Mouse (Mus musculus): Measurements from ENCODE around the gene Cntn4.

The Cntn4 gene

DNA sequence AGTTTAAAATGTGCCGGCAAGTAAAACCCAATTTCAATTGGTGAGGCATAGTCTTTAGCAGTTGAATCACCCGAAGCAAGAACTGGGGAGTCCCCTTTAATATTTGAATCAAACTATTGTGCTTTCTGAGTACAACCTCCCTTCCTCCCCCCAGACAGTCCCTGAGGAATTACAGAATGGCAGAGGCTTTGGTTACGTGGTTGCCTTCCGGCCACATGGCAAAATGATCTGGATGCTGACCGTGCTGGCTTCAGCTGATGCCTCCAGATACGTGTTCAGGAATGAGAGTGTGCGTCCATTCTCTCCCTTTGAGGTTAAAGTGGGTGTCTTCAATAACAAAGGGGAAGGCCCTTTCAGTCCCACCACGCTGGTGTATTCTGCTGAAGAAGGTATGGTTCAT lies 998.1 kb downstream of the Cntn4 start:
- no peak for DNase-seq

DNA sequence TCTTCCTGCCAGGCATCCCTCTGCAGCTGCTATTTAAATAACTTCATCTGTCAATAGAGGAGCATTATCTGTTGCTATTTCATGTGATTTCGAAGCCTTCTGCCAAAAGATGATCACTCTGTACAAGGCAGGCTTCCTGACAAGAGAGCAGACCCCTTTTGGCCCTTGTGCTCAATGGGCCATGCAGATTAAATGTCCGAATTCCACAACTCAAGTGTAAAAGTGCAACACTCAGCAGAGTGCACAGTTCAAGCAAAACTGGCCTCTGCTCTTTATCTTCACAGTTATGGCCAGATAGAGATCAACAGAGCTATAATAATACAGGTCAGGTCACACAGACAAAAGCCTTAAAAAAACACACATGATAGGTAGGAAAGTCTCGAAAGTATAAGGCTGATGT lies 1024.5 kb downstream of the Cntn4 start:
- no peak for DNase-seq

- DNase-seq: no peak
Observed at GRCm38 (mm10) chr6:106705506-106706035, 1028.1 kb downstream of the Cntn4 start.

GRCm38 (mm10) chr6:106725642-106726041 lies 1048.2 kb downstream of the Cntn4 start:
- no peak for DNase-seq

- no peak for DNase-seq
Observed at GRCm38 (mm10) chr6:106726078-106726477, 1048.6 kb downstream of the Cntn4 start.

GRCm38 (mm10) chr6:106727703-106728102 lies 1050.2 kb downstream of the Cntn4 start:
- DNase-seq: no peak

DNA sequence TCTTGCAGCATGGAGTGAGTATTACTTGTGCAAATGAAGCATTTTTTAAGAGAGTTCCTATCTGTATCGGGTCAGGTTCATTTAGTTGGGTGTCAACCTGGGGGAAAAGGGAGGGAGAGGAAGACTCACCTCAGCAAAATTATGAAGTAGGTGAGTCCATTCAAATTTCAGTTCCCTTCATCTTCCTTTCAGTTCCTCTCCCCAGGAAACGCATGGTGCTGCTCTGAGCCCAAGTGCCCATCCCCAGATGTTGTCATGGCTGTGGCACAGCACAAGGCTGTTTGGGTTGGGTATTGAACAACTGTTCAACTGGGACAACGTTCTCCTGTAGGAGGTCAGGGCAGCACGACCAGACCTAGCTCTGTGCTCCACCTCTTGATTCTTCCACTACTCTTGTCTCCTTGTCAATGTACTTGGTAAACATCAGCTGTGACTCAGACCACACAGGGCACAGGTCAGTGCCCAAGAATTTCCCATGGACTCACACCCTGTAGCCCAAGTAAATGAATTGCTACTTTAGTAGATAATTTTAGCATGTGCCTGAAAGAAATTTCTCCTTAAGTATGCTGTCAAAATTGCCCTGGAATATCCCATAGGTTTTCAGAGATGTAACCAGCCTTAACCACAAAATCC lies 1052.3 kb downstream of the Cntn4 start:
- no peak for DNase-seq

DNA sequence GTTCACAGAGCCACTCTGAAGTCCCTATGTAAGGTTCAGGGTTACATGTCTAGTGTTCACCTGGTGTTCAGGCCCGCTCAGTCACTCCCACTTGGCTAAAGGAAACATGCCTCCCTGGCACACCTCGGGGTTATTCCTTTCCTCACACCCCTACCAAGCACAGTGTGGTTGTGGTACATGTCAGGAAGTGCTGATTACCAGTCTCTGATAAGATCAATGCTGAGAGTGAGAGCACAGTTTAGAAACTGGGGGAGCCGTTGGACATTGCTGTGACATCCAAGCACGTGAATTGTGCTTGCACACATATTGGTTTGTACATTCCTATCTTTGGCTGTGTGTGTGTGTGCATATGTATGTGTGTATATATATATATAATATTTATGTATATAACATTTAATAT lies 1055.1 kb downstream of the Cntn4 start:
- DNase-seq: no peak

DNA sequence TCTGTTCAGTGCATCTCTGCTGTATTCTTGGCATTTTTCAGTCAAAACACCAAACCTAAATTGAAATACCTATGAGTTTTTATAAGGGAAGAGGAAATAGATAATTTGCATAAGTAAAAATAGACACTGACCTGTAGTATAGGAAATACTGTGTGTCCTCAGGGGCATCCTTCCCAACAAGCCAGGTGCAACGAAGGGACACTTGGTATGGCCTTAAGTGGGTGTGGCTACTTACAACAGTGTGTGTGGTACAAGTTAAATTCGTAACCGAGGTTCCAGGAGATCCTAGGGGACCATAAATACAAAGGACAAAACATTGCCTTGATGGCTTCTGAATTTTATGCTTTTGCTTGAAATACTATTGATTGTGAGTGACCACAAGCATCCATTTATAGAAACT lies 1060.8 kb downstream of the Cntn4 start:
- DNase-seq: no peak

DNA sequence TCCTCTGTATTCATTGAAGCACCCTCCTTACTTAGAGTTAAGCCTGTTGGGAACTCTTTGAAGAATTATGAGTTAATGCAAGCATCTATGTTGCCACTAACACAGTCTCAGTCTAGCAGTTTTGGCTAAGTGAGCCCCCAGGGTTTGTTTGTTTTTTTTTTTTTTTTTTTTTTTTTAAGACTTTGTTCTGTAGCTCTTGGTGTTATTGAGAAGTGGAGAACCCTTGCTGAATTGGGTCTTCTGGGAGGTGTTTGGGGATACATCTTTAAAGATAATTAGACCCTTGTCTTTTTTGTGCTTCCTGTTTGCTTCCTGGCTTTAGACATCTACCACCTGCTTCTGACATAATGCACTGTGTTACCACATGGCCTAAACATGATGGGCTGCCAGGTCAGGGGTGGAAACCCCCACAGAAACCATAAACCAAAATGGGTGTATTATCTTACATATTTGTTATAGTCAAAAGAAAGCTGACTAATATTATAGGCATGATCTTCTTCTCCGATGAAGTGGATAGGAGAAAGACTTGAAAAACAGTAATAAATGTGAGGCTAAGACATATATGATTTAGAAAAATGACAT lies 1062.9 kb downstream of the Cntn4 start:
- DNase-seq: no peak

- DNase-seq: no peak
Observed at GRCm38 (mm10) chr6:106743556-106744233, 1066.2 kb downstream of the Cntn4 start.

GRCm38 (mm10) chr6:106745673-106746394 lies 1068.4 kb downstream of the Cntn4 start:
- DNase-seq: no peak

- DNase-seq: no peak
Observed at GRCm38 (mm10) chr6:106747251-106747650, 1069.8 kb downstream of the Cntn4 start.

DNA sequence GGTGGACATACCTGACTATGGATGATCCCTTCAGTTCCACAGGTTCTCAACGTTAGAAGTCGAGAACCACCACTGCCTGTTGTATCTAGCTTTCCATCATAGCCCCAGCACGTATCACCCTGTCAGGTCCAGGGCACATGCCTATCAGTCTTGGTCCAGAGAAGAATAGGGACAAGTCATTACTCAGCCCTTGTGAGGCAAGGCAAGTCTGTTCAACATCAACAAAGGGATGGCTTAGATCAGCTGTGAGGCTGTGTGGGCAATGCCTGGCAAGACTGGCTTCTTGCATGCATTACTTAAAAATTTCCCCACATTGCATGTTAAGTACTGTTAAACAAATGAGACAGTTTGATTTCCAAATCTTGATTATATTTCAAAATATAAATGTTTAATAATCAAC lies 1070.3 kb downstream of the Cntn4 start:
- no peak for DNase-seq
